Mouse (Mus musculus) megakaryocyte, embryonic 14.5 days (primary cell): Measurements from ENCODE around the gene Syt16.

Experiments used
- FLI1 ChIP-seq: IDR thresholded peaks from 2 replicates; pipeline ENCODE4 v1.6.1; 2012; ENCODE audit warnings: low read length, inconsistent platforms, mixed read lengths
- GATA1 ChIP-seq: IDR thresholded peaks from 3 replicates; pipeline ENCODE4 v1.6.1; 2012; ENCODE audit warnings: mixed read lengths, low read length, inconsistent platforms, borderline replicate concordance

DNA sequence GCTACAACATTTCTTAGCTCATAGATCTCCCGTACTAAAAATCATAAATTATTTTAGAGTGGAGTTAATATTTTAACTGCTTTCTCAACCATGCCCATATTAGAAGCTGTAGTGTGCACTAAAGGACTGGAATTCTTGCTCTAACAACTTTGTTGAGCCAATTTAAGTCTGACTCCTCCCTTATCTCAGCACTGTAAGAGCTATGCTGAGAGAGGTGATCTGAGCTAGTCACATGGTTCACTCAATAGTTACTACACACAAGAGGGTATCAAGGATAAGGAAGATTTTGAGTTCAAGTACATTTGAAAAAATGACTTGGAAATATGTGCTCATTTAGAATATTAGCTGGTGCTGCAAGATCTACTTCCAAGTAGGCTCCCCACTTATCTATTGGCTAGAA is 71.5 kb downstream of the Syt16 start:
- no peak for TF ChIP-seq FLI1
- no peak for TF ChIP-seq GATA1
